Mouse (Mus musculus) left cerebral cortex, adult 18-20 months (tissue): ENCODE measurements around the gene 1700086D15Rik. TPM values are rescaled to one million over a fixed set of nuclear protein-coding genes. Genes with fewer than 3 reads are reported as not detected.

Experiments used
- DNase-seq, 2 experiments: peaks; one replicate each; pipeline ENCODE4 v3.0.0; 2021 to 2022; ENCODE audit warnings: low spot score in 2 of 2, mixed read lengths in 1 of 2
- long read RNA-seq, 2 experiments: library from polyadenylated mRNA; stranded (forward); transcript quantifications; one replicate each; pipeline ENCODE4 v2.0.0; 2021
- total RNA-seq, 2 experiments: library from RNA; stranded (reverse); gene quantifications; 2 replicates each; pipeline ENCODE4 v1.2.3; 2021

Gene 1700086D15Rik
- 1 to 10 TPM; 2.5 TPM for total RNA-seq
- long read RNA-seq, experiment 1 = 0 reads
- long read RNA-seq, experiment 2 = 0 reads

GRCm38 (mm10) chr11:65159791-65160190 is at the start of gene 1700086D15Rik:
Gene 1700086D15Rik, minus strand, starts transcription at chr11:65159891.
- no peak for DNase-seq

- DNase-seq = no peak
These were observed 49.8 kb upstream of the 1700086D15Rik start for GRCm38 (mm10) chr11:65209441-65209840.

- no peak for DNase-seq
These were observed 45.6 kb upstream of the 1700086D15Rik start for GRCm38 (mm10) chr11:65205306-65205705.

DNA sequence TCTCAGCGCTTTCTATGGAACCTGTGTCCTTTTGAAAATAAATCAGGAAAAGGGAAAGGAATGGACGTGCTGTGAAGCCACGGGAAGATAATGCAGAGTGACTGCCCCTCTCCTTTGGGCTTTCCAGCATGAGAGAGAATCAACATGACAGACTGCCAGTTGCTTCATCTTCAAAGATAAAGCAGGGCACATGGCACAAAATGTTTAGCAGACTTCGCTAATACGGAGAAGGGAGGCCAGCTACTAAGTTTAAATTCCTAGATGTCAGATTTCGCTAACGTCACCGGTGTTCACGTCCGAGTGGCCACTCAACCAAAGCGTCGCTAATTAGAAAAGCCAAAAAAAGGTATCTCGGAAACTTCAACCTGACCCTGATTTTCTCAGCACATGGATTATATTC is 45.0 kb upstream of the 1700086D15Rik start:
- no peak for DNase-seq

- no peak for DNase-seq
These were observed 43.3 kb upstream of the 1700086D15Rik start for GRCm38 (mm10) chr11:65203020-65203419.

DNA sequence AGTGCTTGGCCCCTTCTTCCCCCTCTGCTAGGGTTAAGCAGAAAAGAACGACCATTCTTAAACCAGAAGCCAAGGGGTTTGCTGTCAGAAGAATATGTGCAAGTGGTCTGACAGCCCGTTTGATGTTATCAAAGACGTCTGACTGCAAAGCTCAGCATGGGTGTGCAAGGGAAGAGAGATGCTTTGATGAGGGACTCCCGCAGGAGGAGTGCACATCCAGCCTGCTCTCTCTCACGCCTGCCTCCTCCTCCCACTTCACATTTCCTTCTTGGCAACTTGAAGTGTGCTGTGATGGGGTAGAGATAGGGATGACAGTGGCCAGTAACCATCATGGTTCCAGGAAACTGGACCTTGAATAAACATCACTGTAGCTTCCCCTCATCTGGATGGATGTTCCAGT is 42.5 kb upstream of the 1700086D15Rik start:
- DNase-seq = no peak

DNA sequence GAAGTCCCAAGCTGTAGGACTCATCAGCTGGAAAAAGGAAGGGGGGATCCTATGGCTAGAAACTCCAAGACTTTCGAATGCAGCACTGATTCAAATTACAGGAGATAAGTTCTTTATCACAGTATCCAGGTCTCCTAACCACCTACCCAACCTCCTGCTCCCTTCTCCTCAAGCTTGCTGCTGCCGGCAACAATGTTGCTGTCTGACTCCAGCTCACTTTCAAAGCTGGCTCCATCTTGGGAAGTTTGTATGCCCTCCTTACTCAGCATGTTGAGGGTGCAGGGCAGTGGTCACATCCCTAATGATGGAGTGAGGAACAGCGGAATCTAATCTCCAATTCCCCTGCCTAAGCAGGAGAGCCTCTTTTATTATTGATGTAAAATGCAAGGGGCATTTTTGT is 38.3 kb upstream of the 1700086D15Rik start:
- no peak for DNase-seq

GRCm38 (mm10) chr11:65197280-65197679 is 37.6 kb upstream of the 1700086D15Rik start:
- peak; percentile 80 to 90 for DNase-seq

GRCm38 (mm10) chr11:65186974-65187373 is 27.3 kb upstream of the 1700086D15Rik start:
- no peak for DNase-seq

DNA sequence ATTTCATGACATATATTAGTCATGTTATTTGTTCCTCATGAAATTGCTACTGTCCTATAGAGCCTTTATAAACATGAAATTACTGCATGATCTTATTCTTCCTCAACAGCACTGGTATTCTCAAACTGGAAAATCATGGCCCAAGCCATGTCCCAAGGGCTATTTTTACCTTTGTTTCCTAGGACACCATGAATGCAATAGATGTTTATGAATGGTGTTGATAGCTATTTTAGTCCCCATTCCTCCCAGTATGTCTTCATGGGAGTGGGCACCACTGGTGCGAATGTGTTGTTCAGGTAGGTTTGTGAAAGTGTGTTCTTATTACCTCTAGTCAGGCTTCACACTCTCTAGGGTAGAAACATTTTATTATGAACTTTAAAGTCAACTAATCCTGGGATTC is 25.4 kb upstream of the 1700086D15Rik start:
- no peak for DNase-seq

DNA sequence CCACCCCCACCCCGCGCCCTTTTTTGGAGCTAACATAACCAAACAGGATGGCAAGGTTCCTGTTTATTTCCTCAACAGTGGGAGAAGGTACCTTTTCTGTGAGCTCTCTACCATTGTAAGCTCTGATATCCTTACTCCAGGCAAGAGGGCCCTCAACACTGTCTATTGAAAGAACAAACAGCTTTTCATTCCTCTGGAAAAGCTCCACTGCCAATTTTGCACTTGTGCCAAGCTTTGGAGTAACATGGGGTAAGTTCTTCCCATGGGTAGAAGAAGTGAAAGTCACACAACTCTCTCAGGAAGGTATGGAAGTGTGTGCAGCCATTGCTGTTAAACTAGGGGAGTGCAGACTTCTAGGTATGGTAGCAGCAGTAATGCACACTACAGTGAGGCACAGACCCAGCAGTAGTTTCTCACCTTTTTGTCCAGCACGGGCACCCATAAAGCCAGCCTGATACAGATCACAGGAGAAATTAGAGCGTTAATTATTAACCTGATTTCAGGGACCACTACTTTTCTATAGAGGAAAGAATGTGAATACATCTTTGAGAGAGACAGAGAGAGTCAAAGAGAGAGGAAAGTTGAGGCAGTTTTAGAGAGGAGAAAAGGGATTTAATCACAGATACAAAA is 10.5 kb upstream of the 1700086D15Rik start:
- no peak for DNase-seq

- DNase-seq = peak; percentile 78 to 85
These were observed 3.1 kb upstream of the 1700086D15Rik start, which contains the start of gene Arhgap44 for GRCm38 (mm10) chr11:65162767-65163120. Gene Arhgap44, minus strand, starts transcription at chr11:65162961.

- DNase-seq = peak; percentile 11 to 35
These were observed 2.4 kb upstream of the 1700086D15Rik start for GRCm38 (mm10) chr11:65161881-65162766.

DNA sequence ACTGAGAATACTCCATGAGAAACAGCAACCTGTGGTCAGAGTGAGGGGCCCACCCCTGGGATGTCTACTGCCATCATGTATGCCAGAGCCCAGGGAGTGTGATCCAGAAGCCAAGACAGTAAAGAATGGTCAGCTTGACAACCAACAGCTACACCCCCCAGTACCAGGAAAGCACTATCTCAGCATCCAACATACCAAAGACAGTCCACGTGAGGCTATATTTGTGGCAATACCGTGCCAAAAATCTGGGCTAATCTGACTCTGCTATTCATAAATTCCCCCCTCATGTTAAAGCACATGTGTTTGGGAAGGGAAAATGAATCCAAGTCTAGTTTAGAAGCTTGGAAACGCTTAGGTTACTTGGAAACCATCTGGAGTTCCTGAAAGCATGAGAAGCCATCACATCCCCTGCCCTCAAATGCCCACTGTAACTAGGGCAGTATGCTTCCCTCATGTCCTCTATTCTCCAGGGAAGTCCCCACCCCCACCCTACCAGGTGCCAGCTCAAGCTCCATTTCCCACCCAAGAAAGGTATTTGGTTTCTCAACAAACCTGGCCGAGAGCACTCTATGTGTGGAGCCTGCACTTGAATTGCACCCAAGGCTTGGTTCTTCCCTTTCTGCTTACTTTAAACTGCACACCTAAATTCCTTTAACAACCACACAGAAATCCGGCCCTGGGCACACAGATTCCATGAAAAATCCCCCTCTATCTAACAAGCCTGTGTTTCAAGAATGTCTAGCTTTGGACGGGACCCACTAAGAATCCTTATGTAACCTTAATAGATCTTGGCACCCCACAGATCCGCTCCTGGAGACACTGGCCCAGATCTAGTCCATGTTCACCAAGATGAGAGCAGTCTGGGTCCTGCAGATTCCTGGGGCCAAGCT is 1.5 kb upstream of the 1700086D15Rik start:
- DNase-seq = no peak

DNA sequence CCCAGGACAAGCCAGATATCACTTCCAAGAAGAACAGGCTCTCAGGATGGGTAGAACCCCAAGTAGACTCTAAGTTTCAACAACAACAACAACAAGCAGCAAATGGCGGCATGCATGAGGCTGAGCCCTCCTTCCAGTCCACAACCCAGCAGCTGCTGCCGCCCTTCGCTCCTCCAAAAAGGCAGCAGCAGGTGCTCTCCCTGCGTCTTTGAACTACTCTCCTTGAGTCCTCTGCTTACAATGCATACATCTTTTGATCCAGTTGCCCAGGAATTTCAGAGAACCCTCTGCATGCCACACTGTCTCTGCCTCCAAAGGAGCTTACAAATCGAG is 1.1 kb downstream of the 1700086D15Rik start:
- DNase-seq = no peak

DNA sequence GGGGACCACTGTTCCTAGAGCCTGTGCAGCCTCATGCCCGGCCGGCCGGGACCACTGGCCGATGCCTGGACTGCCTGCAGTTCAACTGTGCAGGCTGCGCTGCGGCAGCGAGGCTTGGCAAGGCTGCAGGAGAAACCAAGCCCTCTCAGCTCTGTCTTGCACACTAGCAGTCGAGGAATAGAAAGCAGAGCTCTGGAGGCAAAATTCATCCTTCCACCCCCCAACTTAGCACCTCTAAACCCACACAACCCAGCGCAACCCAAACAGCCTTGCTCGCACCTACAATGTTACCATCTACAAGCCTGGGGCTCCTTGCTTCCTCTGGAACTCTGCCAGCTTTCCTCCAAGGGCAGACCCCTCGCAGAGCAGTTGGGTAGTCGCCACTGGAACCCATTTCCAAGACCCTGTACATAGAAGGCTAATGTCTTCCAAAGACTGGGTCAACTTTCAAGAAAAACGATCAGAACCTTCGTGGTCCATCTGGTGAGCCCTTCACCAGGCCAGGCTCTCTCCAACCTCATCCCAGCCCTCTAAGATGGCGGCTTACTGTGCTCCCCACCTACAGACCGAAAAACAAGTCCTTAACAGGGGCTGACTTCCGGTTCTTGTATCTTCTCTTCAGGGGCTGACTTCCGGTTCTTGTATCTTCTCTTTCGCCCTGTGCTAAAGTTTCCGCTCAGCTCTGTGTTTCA is 1.6 kb downstream of the 1700086D15Rik start:
- DNase-seq = peak; percentile 34 to 55

- DNase-seq = no peak
These were observed 6.7 kb downstream of the 1700086D15Rik start for GRCm38 (mm10) chr11:65153006-65153405.

GRCm38 (mm10) chr11:65148441-65148840 is 11.2 kb downstream of the 1700086D15Rik start:
- no peak for DNase-seq

DNA sequence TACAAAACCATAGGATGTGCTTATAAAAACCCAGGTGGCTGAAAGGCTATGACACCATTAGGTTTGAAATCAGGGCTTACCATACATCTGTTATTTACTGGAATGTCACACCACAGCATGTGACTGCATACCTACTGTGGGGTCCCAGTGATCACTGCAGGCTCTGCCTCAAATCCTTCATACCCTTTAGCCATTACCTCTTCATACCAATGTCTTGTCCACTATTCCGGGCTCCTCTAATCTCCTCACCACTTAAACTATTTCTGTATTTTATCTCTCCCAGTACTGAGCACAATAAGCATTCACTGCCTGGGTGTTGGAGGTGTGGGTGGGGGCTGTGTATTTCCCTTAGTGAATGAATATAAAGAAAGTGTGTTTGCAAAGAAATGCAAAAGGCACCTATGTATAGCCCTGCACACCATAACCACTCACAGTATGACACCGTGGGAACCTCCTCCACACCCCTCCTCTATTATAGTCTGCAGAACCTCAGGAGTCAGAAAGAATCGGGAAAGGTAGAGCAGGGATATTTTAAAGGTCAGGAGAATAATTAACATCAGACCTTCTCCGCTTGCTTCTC is 16.8 kb downstream of the 1700086D15Rik start:
- DNase-seq = peak in 1 of 2 experiments; percentile 10

- no peak for DNase-seq
These were observed 20.7 kb downstream of the 1700086D15Rik start for GRCm38 (mm10) chr11:65139030-65139429.
